Mouse (Mus musculus) E14TG2a.4 (cell line): ENCODE results near the gene Thsd4.

Source experiments
- H3K27me3 ChIP-seq: 2 replicates; pipeline ENCODE4 v1.6.1; 2014; ENCODE audit warnings: low read length, control low read depth; ENCODE audit not compliant: insufficient read depth
- H3K36me3 ChIP-seq: 2 replicates; pipeline ENCODE4 v1.6.1; 2014; ENCODE audit warnings: low read length, control low read depth; ENCODE audit not compliant: insufficient read depth
- H3K4me1 ChIP-seq: replicated peaks from 2 replicates; pipeline ENCODE4 v1.6.1; 2014; ENCODE audit warnings: low read depth, low read length, control low read depth
- H3K4me3 ChIP-seq: replicated peaks from 2 replicates; pipeline ENCODE4 v1.5.1; 2014; ENCODE audit warnings: mild to moderate bottlenecking, low read length
- H3K9me3 ChIP-seq: 2 replicates; pipeline ENCODE4 v1.6.1; 2014; ENCODE audit warnings: low read length, control low read depth
- CTCF ChIP-seq: conservative IDR thresholded peaks from 2 replicates; pipeline ENCODE4 v1.5.1; 2014; ENCODE audit warnings: low read length
- NANOG ChIP-seq: IDR thresholded peaks from 2 replicates; pipeline ENCODE4 v1.6.1; 2014; ENCODE audit warnings: borderline replicate concordance, low read length, mixed read lengths
- POU5F1 ChIP-seq: IDR thresholded peaks from 2 replicates; pipeline ENCODE4 v1.6.1; 2014; ENCODE audit warnings: low read length, borderline replicate concordance

Thsd4 gene

DNA sequence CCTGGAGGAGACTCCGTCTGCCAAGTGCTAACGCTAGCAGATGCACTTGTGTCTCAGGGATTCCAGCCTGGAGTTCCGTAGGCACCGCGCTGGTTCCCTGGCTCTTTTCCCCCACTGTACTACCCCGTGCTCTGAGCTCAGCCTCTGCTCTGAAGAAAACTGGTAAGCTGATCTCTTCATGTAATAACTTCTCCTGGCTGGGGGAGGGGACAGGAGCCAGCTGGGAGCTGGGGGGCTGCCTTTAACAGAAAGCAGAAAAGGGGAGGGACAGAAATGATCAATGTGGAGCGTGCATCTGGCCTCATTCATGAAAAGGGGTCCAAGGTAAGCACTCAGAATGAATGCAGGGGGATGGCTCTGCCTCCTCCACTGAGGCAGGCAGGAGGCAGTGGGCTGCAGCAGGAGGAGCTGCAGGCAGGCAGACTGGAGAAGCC, 380.7 kb downstream of the Thsd4 start:
- Histone ChIP-seq H3K9me3 (no peaks in the 10 kb centered on the region), H3K27me3 (peaks cover 5% of the 10 kb centered on the region; the same call in 1 of the 2 replicates), H3K4me3 (no peak overlapping the region), H3K4me1 (no peaks in the 10 kb centered on the region), H3K36me3 (no peaks in the 10 kb centered on the region)
- TF ChIP-seq NANOG (no peak), CTCF (no peak), POU5F1 (no peak)

DNA sequence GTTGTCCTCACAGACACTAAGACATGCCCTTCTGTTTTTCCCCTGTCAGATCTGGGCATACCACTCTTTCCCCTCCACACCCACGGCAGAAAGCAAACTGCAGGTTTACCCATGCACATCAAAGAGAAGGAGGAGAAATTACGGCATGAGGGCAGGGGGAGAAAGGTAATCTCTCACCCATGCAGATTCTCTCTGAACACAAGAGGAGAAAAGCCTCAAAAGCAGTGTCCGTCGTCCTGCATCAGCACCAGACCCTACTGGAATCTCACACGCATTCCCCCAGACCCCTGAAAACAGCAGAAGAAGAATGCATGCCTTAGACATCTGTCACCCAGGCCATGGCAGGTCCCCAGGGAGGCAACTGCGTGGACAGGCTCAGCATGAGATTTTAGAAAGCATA, 381.4 kb downstream of the Thsd4 start:
- TF ChIP-seq CTCF = no peak
- Histone ChIP-seq H3K9me3 (no peaks in the 10 kb centered on the region), H3K4me3 (no peak overlapping the region), H3K36me3 (no peaks in the 10 kb centered on the region), H3K27me3 (peaks cover 5% of the 10 kb centered on the region; the same call in 1 of the 2 replicates), H3K4me1 (no peaks in the 10 kb centered on the region)

DNA sequence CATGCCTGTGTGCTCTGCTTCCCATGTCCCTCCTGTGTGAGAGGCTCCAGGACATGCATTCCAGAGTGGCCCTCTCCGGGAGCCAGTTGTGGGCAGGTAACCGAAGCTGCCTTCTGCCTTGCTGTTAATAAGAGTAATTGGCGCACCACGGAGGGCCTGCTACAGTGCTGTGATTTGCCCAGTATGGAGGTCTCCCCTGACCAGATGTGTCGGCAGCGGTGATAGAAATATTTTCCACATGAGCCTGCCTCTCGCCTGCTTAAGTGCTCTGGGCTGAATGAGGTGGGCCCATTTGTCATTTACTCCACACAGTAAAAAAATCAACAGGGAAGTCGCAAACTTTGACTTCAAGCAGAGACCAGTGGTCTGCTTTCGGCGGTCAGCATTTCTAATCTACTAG, 382.4 kb downstream of the Thsd4 start:
- TF ChIP-seq CTCF (no peak), POU5F1 (no peak), NANOG (no peak)
- Histone ChIP-seq H3K4me1 (no peaks in the 10 kb centered on the region), H3K27me3 (peaks cover 5% of the 10 kb centered on the region; the same call in 1 of the 2 replicates), H3K9me3 (no peaks in the 10 kb centered on the region), H3K4me3 (0 out of 2 replicates have a peak overlapping the region, but pooled peaks have one; percentile 7), H3K36me3 (no peaks in the 10 kb centered on the region)

DNA sequence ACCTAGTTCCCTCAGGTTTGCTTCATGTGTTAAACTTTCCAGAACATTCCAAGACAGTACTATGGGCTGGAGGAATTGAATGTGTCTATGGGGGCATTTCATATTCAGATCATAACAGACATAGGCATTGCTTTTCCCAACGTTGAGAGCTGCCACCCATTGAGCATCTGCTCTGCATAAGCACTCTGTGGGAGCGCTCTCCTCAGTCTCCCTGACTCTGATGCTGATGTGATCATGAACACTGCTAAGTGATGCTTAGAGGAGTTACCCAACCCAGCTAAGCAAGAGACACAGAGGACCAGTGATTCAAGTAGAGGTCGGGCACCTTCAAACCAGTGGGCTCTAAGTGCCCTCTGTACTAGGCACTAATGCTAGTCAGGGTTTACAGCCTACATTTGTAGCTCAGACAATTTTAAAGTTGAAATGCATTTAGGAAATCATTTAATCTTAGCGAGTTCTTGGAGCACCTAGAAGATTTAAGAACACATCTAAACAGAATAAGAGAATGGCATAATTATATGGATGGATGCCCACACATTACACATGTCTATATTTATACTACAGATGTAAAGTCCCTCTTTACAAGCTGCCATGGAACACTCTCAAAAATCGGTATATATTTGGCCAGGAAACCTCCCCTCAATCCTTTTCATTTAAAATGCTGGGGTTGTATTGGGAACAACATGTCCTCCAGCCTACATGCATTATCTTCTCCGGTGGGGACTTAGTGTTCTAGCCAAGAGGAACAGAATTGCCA, 392.4 kb downstream of the Thsd4 start:
- no peak overlapping the region for H3K4me3 ChIP-seq
- no peaks in the 10 kb centered on the region for H3K27me3 ChIP-seq
- TF ChIP-seq POU5F1 (no peak), CTCF (no peak), NANOG (no peak)
- H3K4me1 ChIP-seq = no peaks in the 10 kb centered on the region
- H3K9me3 ChIP-seq = no peaks in the 10 kb centered on the region
- no peaks in the 10 kb centered on the region for H3K36me3 ChIP-seq

DNA sequence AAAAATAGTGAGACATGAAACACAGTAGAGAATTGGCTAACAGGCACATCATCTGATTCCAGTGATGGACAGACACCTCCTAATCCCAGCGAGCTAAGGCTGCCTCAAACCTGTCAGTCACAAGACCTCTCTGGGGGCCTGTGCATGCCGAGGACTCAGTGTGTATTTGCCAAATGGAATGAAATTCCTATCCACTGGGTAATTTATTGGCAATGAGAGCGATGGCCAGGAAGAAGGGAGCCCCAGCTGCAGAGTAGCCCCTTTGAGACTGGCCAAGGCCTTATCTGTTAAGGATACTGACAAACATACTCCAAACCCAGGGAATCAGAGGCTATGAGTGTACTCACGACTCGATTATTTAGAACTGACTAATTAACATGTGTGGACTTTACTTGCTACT, 394.9 kb downstream of the Thsd4 start:
- H3K4me1 ChIP-seq = no peaks in the 10 kb centered on the region
- H3K27me3 ChIP-seq = no peaks in the 10 kb centered on the region; the same call in 1 of the 2 replicates
- no peaks in the 10 kb centered on the region for H3K9me3 ChIP-seq
- H3K36me3 ChIP-seq = no peaks in the 10 kb centered on the region
- TF ChIP-seq CTCF = no peak
- no peak for TF ChIP-seq NANOG
- TF ChIP-seq POU5F1 = no peak
- H3K4me3 ChIP-seq = no peak overlapping the region

DNA sequence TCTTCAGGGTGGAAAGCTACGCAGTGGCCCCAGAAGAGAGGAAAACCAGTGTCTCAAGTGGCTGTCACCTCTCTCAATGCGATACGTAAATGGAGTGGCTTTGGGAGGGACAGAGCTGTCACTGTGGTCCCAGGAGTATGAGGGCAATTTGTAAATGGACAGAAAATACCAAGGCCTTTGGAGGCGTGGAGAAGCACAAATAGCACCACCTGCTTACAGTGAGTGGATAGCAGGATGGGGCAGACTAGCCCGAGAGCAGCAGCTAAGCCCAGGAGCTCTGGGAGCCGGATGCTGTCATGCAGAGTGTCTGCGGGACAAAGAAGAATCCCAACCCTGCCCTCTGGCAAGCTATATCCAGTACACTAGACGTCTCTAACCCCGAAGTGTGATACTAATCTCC, 397.7 kb downstream of the Thsd4 start:
- no peak for TF ChIP-seq CTCF
- TF ChIP-seq NANOG = no peak
- TF ChIP-seq POU5F1 = no peak

DNA sequence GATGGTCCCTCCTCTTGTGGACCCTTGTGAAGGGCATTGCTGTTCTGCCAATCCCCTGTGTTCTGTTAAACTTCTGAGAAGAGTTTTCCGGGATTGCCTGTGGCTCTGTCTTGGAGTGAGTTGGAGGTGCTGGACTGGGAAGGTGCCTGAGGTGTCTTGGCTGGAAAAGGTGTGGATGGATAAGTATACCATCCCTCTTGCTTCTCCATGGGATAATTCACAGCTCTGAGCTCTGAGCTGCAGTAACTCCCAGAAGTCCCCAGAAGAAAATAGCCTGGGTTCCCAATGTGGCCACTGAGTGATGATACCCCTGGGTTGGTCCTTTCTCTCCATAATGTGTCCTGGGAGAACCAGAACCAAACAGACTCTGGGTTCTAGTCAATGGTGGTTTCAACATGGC, 398.8 kb downstream of the Thsd4 start:
- Histone ChIP-seq H3K4me3 (no peak overlapping the region), H3K27me3 (no peaks in the 10 kb centered on the region; the same call in 1 of the 2 replicates), H3K9me3 (no peaks in the 10 kb centered on the region), H3K36me3 (no peaks in the 10 kb centered on the region), H3K4me1 (no peaks in the 10 kb centered on the region)
- TF ChIP-seq CTCF (no peak), NANOG (no peak), POU5F1 (no peak)

More for the DNA sequence above, 397.7 kb downstream of the Thsd4 start:
- Histone ChIP-seq H3K4me1 (no peaks in the 10 kb centered on the region), H3K27me3 (no peaks in the 10 kb centered on the region; the same call in 1 of the 2 replicates), H3K9me3 (no peaks in the 10 kb centered on the region), H3K4me3 (no peak overlapping the region), H3K36me3 (no peaks in the 10 kb centered on the region)

DNA sequence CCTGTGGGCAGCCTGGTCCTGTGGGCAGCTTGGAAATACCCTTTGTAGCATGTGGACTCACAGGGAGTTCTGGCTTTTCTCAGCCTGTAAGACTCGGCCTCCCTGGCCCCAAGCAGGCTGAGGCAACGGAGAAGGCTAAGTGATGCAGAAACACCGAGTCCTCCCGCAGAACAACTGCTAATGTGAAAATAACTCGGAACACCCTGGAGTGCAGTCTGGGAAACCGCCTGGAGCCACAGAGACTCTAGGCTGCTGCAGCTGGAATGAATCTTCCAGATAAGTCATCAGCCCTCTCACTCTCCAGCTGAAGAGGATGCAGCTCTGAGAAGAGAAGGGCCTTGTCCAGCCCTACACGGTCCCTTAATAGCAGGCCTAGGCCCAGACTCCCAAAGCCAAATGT, 402.0 kb downstream of the Thsd4 start:
- TF ChIP-seq NANOG (no peak), CTCF (no peak), POU5F1 (no peak)
- no peaks in the 10 kb centered on the region; the same call in 1 of the 2 replicates for H3K27me3 ChIP-seq
- H3K4me1 ChIP-seq = peaks cover 7% of the 10 kb centered on the region
- no peaks in the 10 kb centered on the region for H3K36me3 ChIP-seq
- no peak overlapping the region for H3K4me3 ChIP-seq
- no peaks in the 10 kb centered on the region for H3K9me3 ChIP-seq

DNA sequence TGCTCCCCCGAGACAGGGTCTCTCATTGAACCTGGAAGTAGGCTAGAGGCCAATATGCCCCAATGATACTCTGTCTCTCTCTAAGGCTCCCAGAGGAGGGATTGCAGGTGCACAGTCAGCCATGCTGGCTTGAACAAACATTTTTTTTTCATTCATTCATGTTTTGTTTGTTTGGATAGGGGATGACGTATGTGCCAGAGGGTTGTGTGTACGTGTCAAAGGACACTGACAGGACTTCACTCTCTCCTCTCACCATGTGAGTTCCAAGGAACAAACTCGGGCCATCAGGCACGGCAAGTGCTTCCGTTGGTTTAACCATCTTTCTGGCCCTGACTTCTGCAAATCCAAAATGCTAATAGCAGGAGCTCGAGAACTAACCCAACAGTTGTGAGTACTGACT, 404.0 kb downstream of the Thsd4 start:
- Histone ChIP-seq H3K36me3 (no peaks in the 10 kb centered on the region), H3K27me3 (no peaks in the 10 kb centered on the region), H3K4me1 (peaks cover 17% of the 10 kb centered on the region), H3K4me3 (no peak overlapping the region), H3K9me3 (no peaks in the 10 kb centered on the region)
- TF ChIP-seq NANOG (no peak), CTCF (no peak), POU5F1 (no peak)
